Mouse (Mus musculus) adrenal gland (tissue): ENCODE results near the gene Foxp1.

ENCODE experiments used
- intact Hi-C: fragments of 180-260 bp; cut with DNase I; formaldehyde crosslinking; loops from one replicate; pipeline ENCODE4 v1.15.1; 2025

Gene Foxp1

GRCm38 (mm10) chr6:99264192-99265093 is 258.1 kb downstream of the Foxp1 start:
- intact Hi-C loops: no loop called here

GRCm38 (mm10) chr6:99263886-99264185 is 258.7 kb downstream of the Foxp1 start:
- intact Hi-C loops: no loop called here

- intact Hi-C loops: no loop called here
These were observed 259.2 kb downstream of the Foxp1 start for GRCm38 (mm10) chr6:99263061-99263885.

GRCm38 (mm10) chr6:99261737-99262130 is 260.8 kb downstream of the Foxp1 start:
- intact Hi-C loops: no loop called here

GRCm38 (mm10) chr6:99260941-99261736 is 261.4 kb downstream of the Foxp1 start:
- intact Hi-C loops: no loop called here

GRCm38 (mm10) chr6:99258346-99258745 is 264.2 kb downstream of the Foxp1 start:
- intact Hi-C loops: no loop called here

GRCm38 (mm10) chr6:99257676-99258075 is 264.8 kb downstream of the Foxp1 start:
- intact Hi-C loops: no loop called here

- intact Hi-C loops: no loop called here
These were observed 269.2 kb downstream of the Foxp1 start for GRCm38 (mm10) chr6:99253331-99253730.

- intact Hi-C loops: no loop called here
These were observed 269.7 kb downstream of the Foxp1 start for GRCm38 (mm10) chr6:99252816-99253215.

GRCm38 (mm10) chr6:99251924-99252323 is 270.6 kb downstream of the Foxp1 start:
- intact Hi-C loops: no loop called here

- intact Hi-C loops: no loop called here
These were observed 271.3 kb downstream of the Foxp1 start for GRCm38 (mm10) chr6:99251222-99251621.

- intact Hi-C loops: no loop called here
These were observed 273.0 kb downstream of the Foxp1 start for GRCm38 (mm10) chr6:99249496-99250030.

GRCm38 (mm10) chr6:99248396-99248795 is 274.1 kb downstream of the Foxp1 start:
- intact Hi-C loops: no loop called here

GRCm38 (mm10) chr6:99241625-99242395 is 280.7 kb downstream of the Foxp1 start:
- intact Hi-C loops: no loop called here

GRCm38 (mm10) chr6:99240764-99241163 is 281.8 kb downstream of the Foxp1 start:
- intact Hi-C loops: no loop called here

- intact Hi-C loops: no loop called here
These were observed 286.9 kb downstream of the Foxp1 start for GRCm38 (mm10) chr6:99235588-99235987.

- intact Hi-C loops: no loop called here
These were observed 289.1 kb downstream of the Foxp1 start for GRCm38 (mm10) chr6:99233411-99233810.

GRCm38 (mm10) chr6:99228336-99228870 is 294.1 kb downstream of the Foxp1 start:
- intact Hi-C loops: no loop called here

GRCm38 (mm10) chr6:99221147-99221546 is 301.4 kb downstream of the Foxp1 start:
- intact Hi-C loops: no loop called here

GRCm38 (mm10) chr6:99220472-99220871 is 302.0 kb downstream of the Foxp1 start:
- intact Hi-C loops: no loop called here
